Mouse (Mus musculus) heart, embryonic 14.5 days (tissue): ENCODE results near the gene Cobl. TPM values are rescaled to one million over a fixed set of nuclear protein-coding genes. Genes with fewer than 3 reads are reported as not detected.

ENCODE experiments used
- ATAC-seq: fragments of 200-750 bp; cut with Nextera tagmentation; 2 replicates; pipeline ENCODE4 v1.8.0; 2017; ENCODE audit warnings: low read depth, moderate TSS enrichment; ENCODE audit not compliant: insufficient number of reproducible peaks, insufficient read depth, low FRiP score
- H3K27ac ChIP-seq, 2 experiments: fragments of 200-500 bp in 1 of 2; fragments of 300-500 bp in 1 of 2; sonication (generic) in 1 of 2; replicated peaks in 1 of 2; 2 replicates each; pipeline ENCODE4 v1.5.1; 2012 to 2014; ENCODE audit warnings: low read depth in 2 of 2, low read length in 2 of 2, control low read depth in 1 of 2, mild to moderate bottlenecking in 1 of 2, mixed read lengths in 1 of 2; ENCODE audit not compliant: control insufficient read depth in 1 of 2, insufficient read depth in 1 of 2
- H3K27me3 ChIP-seq: fragments of 300-500 bp; sonication (generic); 2 replicates; pipeline ENCODE4 v1.6.1; 2014; ENCODE audit warnings: mild to moderate bottlenecking, low read length, control low read depth; ENCODE audit not compliant: control insufficient read depth, insufficient read depth
- H3K36me3 ChIP-seq: fragments of 300-500 bp; sonication (generic); 2 replicates; pipeline ENCODE4 v1.6.1; 2014; ENCODE audit warnings: mild to moderate bottlenecking, control low read depth, low read length, mixed read lengths; ENCODE audit not compliant: control insufficient read depth, insufficient read depth
- H3K4me1 ChIP-seq, 2 experiments: fragments of 200-500 bp in 1 of 2; fragments of 300-500 bp in 1 of 2; sonication (generic) in 1 of 2; 2 replicates each; pipeline ENCODE4 v1.6.1; 2012 to 2014; ENCODE audit warnings: low read length in 2 of 2, control low read depth in 1 of 2, mixed read lengths in 1 of 2; ENCODE audit not compliant: control insufficient read depth in 2 of 2, insufficient read depth in 2 of 2
- H3K4me2 ChIP-seq: fragments of 300-500 bp; sonication (generic); 2 replicates; pipeline ENCODE4 v1.6.1; 2014; ENCODE audit warnings: mild to moderate bottlenecking, low read length
- H3K4me3 ChIP-seq, 2 experiments: fragments of 200-500 bp in 1 of 2; fragments of 300-500 bp in 1 of 2; sonication (generic) in 1 of 2; 2 replicates each; pipeline ENCODE4 v1.5.1; 2012 to 2014; ENCODE audit warnings: low read length in 2 of 2, mild to moderate bottlenecking in 2 of 2, control low read depth in 1 of 2, low read depth in 1 of 2, moderate library complexity in 1 of 2; ENCODE audit not compliant: control insufficient read depth in 1 of 2, insufficient read depth in 1 of 2
- H3K9ac ChIP-seq: fragments of 300-500 bp; sonication (generic); 2 replicates; pipeline ENCODE4 v1.6.1; 2014; ENCODE audit warnings: mild to moderate bottlenecking, low read length
- H3K9me3 ChIP-seq: fragments of 300-500 bp; sonication (generic); 2 replicates; pipeline ENCODE4 v1.6.1; 2016; ENCODE audit warnings: low read length, control low read depth; ENCODE audit not compliant: control insufficient read depth
- WGBS: fragments of 180-500 bp; shearing (Covaris S2); extraction: QIAGEN DNeasy Blood & Tissue Kit; methylation state at CpG from one replicate; pipeline ENCODE4 v1.1.7; 2014; 5-methylcytosine and 5-hydroxymethylcytosine counted together
- polyA plus RNA-seq: library from polyadenylated mRNA; unstranded; fragments of >200 nt; fragmentation: Nextera tagmentation; extraction: Ambion mirVana; gene quantifications from 2 replicates; pipeline ENCODE4 v1.2.1, GENCODE M21; 2014

Gene Cobl
- polyA plus RNA-seq, 1 experiment from 2014 or later: 46.4 TPM

GRCm38 (mm10) chr11:12340697-12341096 is 124.1 kb downstream of the Cobl start:
- no peak for ATAC-seq

GRCm38 (mm10) chr11:12336145-12336544 is 128.6 kb downstream of the Cobl start:
- H3K9ac ChIP-seq: no peak overlapping the region
- ATAC-seq: peak; percentile 79
- 45% methylated on average over 12 of the region's 12 CpGs for WGBS
- no peaks in the 10 kb centered on the region for H3K27me3 ChIP-seq
- peaks cover 9 to 25% of the 10 kb centered on the region in 2 experiments for H3K4me1 ChIP-seq
- H3K36me3 ChIP-seq: no peaks in the 10 kb centered on the region
- H3K4me3 ChIP-seq: no peak overlapping the region
- H3K9me3 ChIP-seq: no peaks in the 10 kb centered on the region
- no peak overlapping the region for H3K4me2 ChIP-seq
- H3K27ac ChIP-seq: peak overlapping the region; percentile 34 to 58; a peak in 2 of 4 replicates

More at GRCm38 (mm10) chr11:12340697-12341096, 124.1 kb downstream of the Cobl start:
- H3K4me1 ChIP-seq: peaks cover 8 to 12% of the 10 kb centered on the region in 2 experiments
- no peaks in the 10 kb centered on the region for H3K36me3 ChIP-seq
- H3K4me2 ChIP-seq: no peak overlapping the region
- no peak overlapping the region for H3K9ac ChIP-seq
- H3K27ac ChIP-seq: no peak overlapping the region
- no peaks in the 10 kb centered on the region for H3K27me3 ChIP-seq
- no peaks in the 10 kb centered on the region for H3K9me3 ChIP-seq
- H3K4me3 ChIP-seq: no peak overlapping the region

- Histone ChIP-seq H3K9me3 (no peaks in the 10 kb centered on the region), H3K4me2 (0 out of 2 replicates have a peak overlapping the region, but pooled peaks have one; percentile 8), H3K4me3 (no peak overlapping the region), H3K4me1 (peaks cover 6 to 25% of the 10 kb centered on the region in 2 experiments), H3K27ac (peak overlapping the region; percentile 83 to 93), H3K27me3 (no peaks in the 10 kb centered on the region), H3K9ac (no peak overlapping the region), H3K36me3 (no peaks in the 10 kb centered on the region)
- peak; percentile 70 for ATAC-seq
- WGBS: 15% methylated on average over 2 of the region's 2 CpGs
These were observed 132.8 kb downstream of the Cobl start for GRCm38 (mm10) chr11:12331997-12332396.

- peaks cover 0 to 15% of the 10 kb centered on the region in 2 experiments; a peak in 2 of 4 replicates for H3K4me1 ChIP-seq
- H3K4me3 ChIP-seq: no peak overlapping the region
- H3K4me2 ChIP-seq: no peak overlapping the region
- H3K27ac ChIP-seq: peak overlapping the region in 1 of 2 experiments; percentile 3; a peak in 1 of 4 replicates
- no peak overlapping the region for H3K9ac ChIP-seq
- no peak for ATAC-seq
- no peaks in the 10 kb centered on the region for H3K27me3 ChIP-seq
- no peaks in the 10 kb centered on the region for H3K9me3 ChIP-seq
- WGBS: 39% methylated on average over 1 of the region's 1 CpGs
- H3K36me3 ChIP-seq: no peaks in the 10 kb centered on the region
These were observed 143.3 kb downstream of the Cobl start for GRCm38 (mm10) chr11:12321445-12321844.

GRCm38 (mm10) chr11:12319318-12319717 is 145.4 kb downstream of the Cobl start:
- peaks cover 0 to 26% of the 10 kb centered on the region in 2 experiments; a peak in 3 of 4 replicates for H3K4me1 ChIP-seq
- H3K9ac ChIP-seq: no peak overlapping the region
- H3K4me3 ChIP-seq: no peak overlapping the region
- H3K4me2 ChIP-seq: no peak overlapping the region
- H3K9me3 ChIP-seq: no peaks in the 10 kb centered on the region
- H3K27me3 ChIP-seq: no peaks in the 10 kb centered on the region
- WGBS: 76% methylated on average over 3 of the region's 3 CpGs
- H3K27ac ChIP-seq: peak overlapping the region; percentile 35 to 59; a peak in 3 of 4 replicates
- H3K36me3 ChIP-seq: no peaks in the 10 kb centered on the region
- peak; percentile 55 for ATAC-seq

- no peak for ATAC-seq
- Histone ChIP-seq H3K4me2 (no peak overlapping the region), H3K4me1 (peaks cover 4 to 17% of the 10 kb centered on the region in 2 experiments; a peak in 3 of 4 replicates), H3K4me3 (no peak overlapping the region), H3K9ac (no peak overlapping the region), H3K9me3 (no peaks in the 10 kb centered on the region), H3K27me3 (no peaks in the 10 kb centered on the region), H3K27ac (peak overlapping the region; percentile 69 to 70; a peak in 3 of 4 replicates), H3K36me3 (no peaks in the 10 kb centered on the region)
- WGBS: 39% methylated on average over 3 of the region's 3 CpGs
These were observed 149.1 kb downstream of the Cobl start for GRCm38 (mm10) chr11:12315670-12316069.

- Histone ChIP-seq H3K9me3 (no peaks in the 10 kb centered on the region), H3K27me3 (no peaks in the 10 kb centered on the region), H3K36me3 (no peaks in the 10 kb centered on the region), H3K4me3 (no peak overlapping the region), H3K4me2 (no peak overlapping the region), H3K27ac (no peak overlapping the region), H3K9ac (no peak overlapping the region), H3K4me1 (peaks cover 6 to 20% of the 10 kb centered on the region in 2 experiments)
- 79% methylated on average over 6 of the region's 6 CpGs for WGBS
- ATAC-seq: no peak
These were observed 150.3 kb downstream of the Cobl start for GRCm38 (mm10) chr11:12314278-12315043.
